Mouse (Mus musculus): Measurements from ENCODE around the gene Nutf2-ps1. TPM values are rescaled to one million over a fixed set of nuclear protein-coding genes. Genes with fewer than 3 reads are reported as not detected.
A peak's percentile ranks its signal among the peaks of the same experiment; 100 is the strongest.
"Not testable (repeated sequence)": the region's sequence is repeated elsewhere in the genome, so short reads cannot be mapped to it uniquely, and the experiment has no call there.

Gene Nutf2-ps1
- total and polyA plus RNA-seq, 3 experiments, result 65.8 to 155 (median 74.1) TPM

- 1% methylated on average over 70 of the region's 70 CpGs for WGBS
- intact Hi-C loops (cut with DNase I), result loop anchor here (5.0 kb wide), 1 partner anchor 37 kb away; no protein-coding TSS in a partner anchor
- peak; percentile 98 for TF ChIP-seq POLR2A (IDR thresholded peaks at IDR 0.05; ENCODE audit: insufficient read depth, low read depth, low read length)
- TF ChIP-seq CTCF (IDR thresholded peaks at IDR 0.05), result peak; percentile 83
- peak; percentile 82 for TF ChIP-seq EP300 (IDR thresholded peaks at IDR 0.05; ENCODE audit: insufficient read depth, low read depth, low read length)
Observed at GRCm38 (mm10) chr19:53599757-53600539, 11.1 kb upstream of the Nutf2-ps1 start, which contains the start of gene Smc3. Gene Smc3 (plus strand): TSS chr19:53600398.

DNA sequence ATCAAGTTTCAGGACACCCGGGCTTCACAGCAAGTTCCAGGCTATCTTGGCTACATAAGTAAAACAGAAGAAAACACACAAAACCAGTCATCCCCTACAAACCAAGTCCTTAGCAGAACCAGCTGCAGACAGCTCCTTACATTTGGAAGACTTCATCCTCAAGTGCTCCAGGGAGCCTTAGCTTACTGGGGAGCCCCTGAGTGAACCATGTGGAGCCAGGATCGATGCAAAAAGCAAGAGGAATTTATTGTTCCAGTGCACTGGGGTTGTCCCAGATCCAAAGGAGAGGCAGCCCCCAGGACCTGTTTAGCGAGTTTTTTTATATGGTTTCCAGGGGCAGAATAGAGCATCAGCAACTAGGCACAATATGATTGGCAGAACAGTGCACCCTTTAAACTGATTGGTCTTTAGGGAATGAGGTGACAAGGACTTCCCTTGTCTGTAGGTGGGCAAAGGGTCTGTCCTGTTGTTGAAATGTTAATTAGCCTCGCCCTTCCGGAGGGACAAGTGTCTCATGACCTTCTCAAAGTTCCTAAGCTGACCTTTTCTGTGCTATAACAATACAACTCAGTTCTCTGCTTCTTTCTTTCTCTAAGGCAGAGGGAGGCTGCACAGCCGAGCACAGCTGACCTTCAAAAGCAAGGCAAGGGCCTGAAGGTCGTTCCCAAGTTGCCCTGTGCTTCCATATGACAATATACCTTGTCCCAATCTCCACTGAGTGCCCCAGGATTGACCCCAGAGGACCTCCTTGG is 8.0 kb upstream of the Nutf2-ps1 start:
- Histone ChIP-seq H3K36me3 (ENCODE audit: control insufficient read depth, insufficient read depth, low read length) (peaks cover 4% of the 10 kb centered on the region), H3K27ac (no peak overlapping the region), H3K4me1 (ENCODE audit: control insufficient read depth, insufficient read depth, low read length) (peaks cover 3% of the 10 kb centered on the region), H3K4me3 (no peak overlapping the region), H3K79me2 (replicated peaks; ENCODE audit: control insufficient read depth, insufficient read depth, low read length) (peaks cover 4% of the 10 kb centered on the region; the same call in 1 of the 2 replicates), H3K9ac (ENCODE audit: low read depth, low read length) (no peak overlapping the region), H3K27me3 (ENCODE audit: control insufficient read depth, insufficient read depth, low read length) (no peaks in the 10 kb centered on the region)
- 75% methylated on average over 7 of the region's 7 CpGs for WGBS
- intact Hi-C loops (cut with DNase I), result no loop called here
- no peak for DNase-seq
- TF ChIP-seq POLR2A (IDR thresholded peaks at IDR 0.05; ENCODE audit: insufficient read depth, low read depth, low read length) (no peak), CTCF (IDR thresholded peaks at IDR 0.05) (no peak), EP300 (IDR thresholded peaks at IDR 0.05; ENCODE audit: insufficient read depth, low read depth, low read length) (no peak)

More at GRCm38 (mm10) chr19:53599757-53600539, 11.1 kb upstream of the Nutf2-ps1 start, which contains the start of gene Smc3:
- H3K79me2 ChIP-seq (replicated peaks; ENCODE audit: control insufficient read depth, insufficient read depth, low read length), result peaks cover 5% of the 10 kb centered on the region; the same call in 1 of the 2 replicates
- peaks cover 6% of the 10 kb centered on the region for H3K4me1 ChIP-seq (ENCODE audit: control insufficient read depth, insufficient read depth, low read length)
- H3K9ac ChIP-seq (ENCODE audit: low read depth, low read length), result peak within 1 kb of the TSS; percentile 99
- peak; percentile 99 for DNase-seq
- H3K36me3 ChIP-seq (ENCODE audit: control insufficient read depth, insufficient read depth, low read length), result peaks cover 12% of the 10 kb centered on the region
- peak within 1 kb of the TSS; percentile 86 for H3K4me3 ChIP-seq
- no peaks in the 10 kb centered on the region for H3K27me3 ChIP-seq (ENCODE audit: control insufficient read depth, insufficient read depth, low read length)
- peak within 1 kb of the TSS; percentile 99 for H3K27ac ChIP-seq

DNA sequence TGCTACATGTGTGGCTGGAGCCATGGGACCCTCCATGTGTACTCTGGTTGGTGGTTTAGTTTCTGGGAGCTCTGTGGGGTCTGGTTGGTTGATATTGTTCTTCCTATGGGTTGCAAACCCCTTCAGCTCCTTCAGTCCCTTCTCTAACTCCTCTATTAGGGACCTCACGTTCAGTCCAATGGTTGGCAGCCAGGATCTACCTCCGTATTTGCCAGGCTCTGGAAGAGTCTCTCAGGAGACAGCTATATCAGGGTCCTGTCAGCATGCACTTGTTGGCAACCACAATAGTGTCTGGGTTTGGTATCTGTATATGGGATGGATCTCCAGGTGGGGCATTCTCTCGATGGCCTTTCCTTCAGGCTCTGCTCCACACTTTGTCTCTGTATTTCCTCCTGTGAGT is 1.2 kb downstream of the Nutf2-ps1 start:
- H3K36me3 ChIP-seq (ENCODE audit: control insufficient read depth, insufficient read depth, low read length); H3K79me2 ChIP-seq (replicated peaks; ENCODE audit: control insufficient read depth, insufficient read depth, low read length); H3K4me1 ChIP-seq (ENCODE audit: control insufficient read depth, insufficient read depth, low read length); DNase-seq; H3K9ac ChIP-seq (ENCODE audit: low read depth, low read length); intact Hi-C loops (cut with DNase I); H3K27me3 ChIP-seq (ENCODE audit: control insufficient read depth, insufficient read depth, low read length); H3K27ac ChIP-seq; H3K4me3 ChIP-seq: not testable (repeated sequence)
- 84% methylated on average over 3 of the region's 3 CpGs for WGBS

GRCm38 (mm10) chr19:53580271-53580670 is 8.6 kb downstream of the Nutf2-ps1 start:
- WGBS, result 86% methylated on average over 8 of the region's 8 CpGs
- H3K27ac ChIP-seq; H3K4me1 ChIP-seq (ENCODE audit: control insufficient read depth, insufficient read depth, low read length); H3K36me3 ChIP-seq (ENCODE audit: control insufficient read depth, insufficient read depth, low read length); H3K27me3 ChIP-seq (ENCODE audit: control insufficient read depth, insufficient read depth, low read length); H3K4me3 ChIP-seq; intact Hi-C loops (cut with DNase I); H3K9ac ChIP-seq (ENCODE audit: low read depth, low read length); DNase-seq; H3K79me2 ChIP-seq (replicated peaks; ENCODE audit: control insufficient read depth, insufficient read depth, low read length): not testable (repeated sequence)

DNA sequence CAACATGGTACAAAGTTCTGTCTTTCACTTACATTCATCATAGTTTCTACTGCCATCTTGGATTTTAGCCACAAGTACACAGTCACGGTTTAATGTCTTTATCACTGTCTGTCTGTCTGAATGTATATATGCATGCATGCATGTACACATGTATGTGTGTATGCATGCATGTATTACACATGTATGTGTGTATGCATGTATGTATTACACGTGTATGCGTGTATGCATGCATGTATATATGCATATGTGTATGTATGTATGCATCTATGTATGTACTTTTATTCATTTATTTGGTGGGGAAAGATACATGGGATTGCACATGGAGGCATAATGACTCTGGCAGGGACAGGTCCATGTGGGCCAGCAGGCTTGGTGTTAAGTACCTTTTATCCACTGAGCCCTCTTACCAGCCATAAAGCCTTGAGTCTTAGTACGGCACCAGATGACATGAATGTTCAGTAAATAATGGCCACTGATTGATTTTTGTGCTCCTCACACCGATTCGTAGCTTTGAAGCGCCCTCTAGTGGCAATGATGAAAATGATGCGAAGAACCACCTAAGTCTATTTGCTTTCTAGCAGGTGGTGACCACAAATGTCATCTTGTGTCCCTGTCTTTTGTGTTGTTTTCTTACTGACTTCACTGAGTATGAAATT is 10.1 kb downstream of the Nutf2-ps1 start:
- H3K36me3 ChIP-seq (ENCODE audit: control insufficient read depth, insufficient read depth, low read length), result no peaks in the 10 kb centered on the region
- no peaks in the 10 kb centered on the region for H3K79me2 ChIP-seq (replicated peaks; ENCODE audit: control insufficient read depth, insufficient read depth, low read length)
- no peak overlapping the region for H3K4me3 ChIP-seq
- peak; percentile 50 to 58 for DNase-seq
- H3K27me3 ChIP-seq (ENCODE audit: control insufficient read depth, insufficient read depth, low read length), result no peaks in the 10 kb centered on the region
- H3K9ac ChIP-seq (ENCODE audit: low read depth, low read length), result no peak overlapping the region
- 10% methylated on average over 8 of the region's 8 CpGs for WGBS
- intact Hi-C loops (cut with DNase I), result loop anchor here (1.0 to 5.0 kb wide), 5 partner anchors 46 to 331 kb away; no protein-coding TSS in a partner anchor
- H3K27ac ChIP-seq, result no peak overlapping the region
- peaks cover 3% of the 10 kb centered on the region for H3K4me1 ChIP-seq (ENCODE audit: control insufficient read depth, insufficient read depth, low read length)
- peak; percentile 92 for TF ChIP-seq CTCF (IDR thresholded peaks at IDR 0.05)
- no peak for TF ChIP-seq EP300 (IDR thresholded peaks at IDR 0.05; ENCODE audit: insufficient read depth, low read depth, low read length)
- TF ChIP-seq POLR2A (IDR thresholded peaks at IDR 0.05; ENCODE audit: insufficient read depth, low read depth, low read length), result no peak

Data from heart, adult 2 months (tissue).